Mouse (Mus musculus): ENCODE data around the gene Trim45. TPM values are rescaled to one million over a fixed set of nuclear protein-coding genes. Genes with fewer than 3 reads are reported as not detected.
A peak's percentile ranks its signal among the peaks of the same experiment; 100 is the strongest.

The Trim45 gene
- 2.6 and 2.8 TPM in 2 replicates for polyA plus RNA-seq (2015; fragmentation: Nextera tagmentation; extraction: Ambion mirVana)

DNA sequence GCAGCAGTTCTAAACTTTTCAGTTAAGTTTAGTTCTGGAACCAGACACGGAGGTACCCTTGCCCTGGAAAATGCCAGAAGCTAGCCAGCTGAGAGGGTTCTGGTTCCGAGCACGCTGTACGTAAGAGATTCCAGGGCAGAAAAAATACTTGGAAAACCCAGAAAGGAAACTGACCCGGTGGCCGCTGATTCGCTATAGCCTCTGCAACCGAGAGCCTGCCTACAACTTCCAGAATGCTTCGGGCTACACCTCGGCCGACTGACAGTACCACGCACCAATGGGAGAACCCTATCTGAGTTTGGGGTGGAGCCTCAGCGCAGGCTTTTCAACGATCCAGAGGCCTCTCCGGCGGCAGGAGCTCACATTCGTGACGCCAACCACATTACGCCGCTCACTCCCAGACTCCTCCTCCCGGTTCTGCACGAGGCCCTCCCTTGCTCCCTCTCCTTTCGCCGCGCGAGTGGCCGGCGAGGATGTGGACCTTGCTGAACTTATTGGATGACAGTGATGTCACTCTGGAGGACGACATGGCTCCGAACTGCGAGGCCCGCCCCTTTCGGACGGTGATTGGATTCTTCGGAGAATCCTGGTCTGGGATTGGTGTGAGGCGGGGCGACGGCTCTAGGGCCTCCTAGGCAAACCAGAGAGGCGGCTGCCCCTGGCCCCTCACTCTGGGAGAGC is at the start of gene Trim45:
TSS of gene Trim45 (plus strand) at position 378 of the 681 bp plus-strand sequence.
- ATAC-seq (ENCODE audit: low FRiP score, low TSS enrichment) = peak; percentile 99
- H3K9ac ChIP-seq (ENCODE audit: low read length) = peak within 1 kb of the TSS; percentile 75
- peak within 1 kb of the TSS; percentile 53 for H3K4me3 ChIP-seq (ENCODE audit: low read depth, low read length)
- H3K4me2 ChIP-seq (replicated peaks; ENCODE audit: low read depth) = peak within 1 kb of the TSS; percentile 58
- no peaks in the 10 kb centered on the region for H3K9me3 ChIP-seq (ENCODE audit: control insufficient read depth, low read length)
- H3K27me3 ChIP-seq (ENCODE audit: control insufficient read depth, insufficient read depth, low read length) = no peaks in the 10 kb centered on the region
- DNase-seq (ENCODE audit: low spot score) = peak; percentile 98
- no peaks in the 10 kb centered on the region for H3K36me3 ChIP-seq (ENCODE audit: control insufficient read depth, insufficient read depth, low read length)
- WGBS = under 1% methylated on average over 39 of the region's 39 CpGs
- H3K27ac ChIP-seq (replicated peaks) = peak within 1 kb of the TSS; percentile 80
- TF ChIP-seq CTCF (IDR thresholded peaks at IDR 0.05; ENCODE audit: low read depth) (no peak), EP300 (optimal IDR thresholded peaks at IDR 0.05) (no peak)
- H3K4me1 ChIP-seq (replicated peaks; ENCODE audit: control insufficient read depth, insufficient read depth) = peaks cover 8% of the 10 kb centered on the region

DNA sequence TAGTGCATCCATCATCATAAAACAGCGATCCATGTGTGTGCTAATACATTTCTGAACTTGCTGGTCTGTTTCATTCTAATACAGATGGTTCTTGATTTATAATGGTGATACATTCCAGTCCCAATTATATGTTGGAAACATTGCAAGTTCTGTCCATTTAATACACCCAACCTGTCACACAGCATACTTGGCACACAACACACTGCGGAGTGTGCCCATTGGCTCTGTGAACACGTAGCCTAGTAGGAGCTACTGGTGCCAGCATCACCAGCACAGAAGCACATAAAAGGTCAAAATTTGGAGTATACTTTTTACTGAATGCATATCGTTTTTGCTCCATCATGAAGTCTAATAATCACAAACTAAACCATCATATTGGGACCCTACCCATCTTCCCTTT is 44.9 kb upstream of the Trim45 start:
- H3K4me1 ChIP-seq (replicated peaks; ENCODE audit: control insufficient read depth, insufficient read depth) = no peaks in the 10 kb centered on the region
- no peak overlapping the region for H3K4me2 ChIP-seq (replicated peaks; ENCODE audit: low read depth)
- ATAC-seq (ENCODE audit: low FRiP score, low TSS enrichment) (no peak), DNase-seq (ENCODE audit: low spot score) (no peak)
- H3K27ac ChIP-seq (replicated peaks) = no peak overlapping the region
- 81% methylated on average over 4 of the region's 4 CpGs for WGBS
- no peaks in the 10 kb centered on the region for H3K27me3 ChIP-seq (ENCODE audit: control insufficient read depth, insufficient read depth, low read length)
- no peak overlapping the region for H3K4me3 ChIP-seq (ENCODE audit: low read depth, low read length)
- no peaks in the 10 kb centered on the region for H3K36me3 ChIP-seq (ENCODE audit: control insufficient read depth, insufficient read depth, low read length)
- H3K9me3 ChIP-seq (ENCODE audit: control insufficient read depth, low read length) = no peaks in the 10 kb centered on the region
- TF ChIP-seq CTCF (IDR thresholded peaks at IDR 0.05; ENCODE audit: low read depth) = no peak
- TF ChIP-seq EP300 (optimal IDR thresholded peaks at IDR 0.05) = no peak
- H3K9ac ChIP-seq (ENCODE audit: low read length) = no peak overlapping the region

DNA sequence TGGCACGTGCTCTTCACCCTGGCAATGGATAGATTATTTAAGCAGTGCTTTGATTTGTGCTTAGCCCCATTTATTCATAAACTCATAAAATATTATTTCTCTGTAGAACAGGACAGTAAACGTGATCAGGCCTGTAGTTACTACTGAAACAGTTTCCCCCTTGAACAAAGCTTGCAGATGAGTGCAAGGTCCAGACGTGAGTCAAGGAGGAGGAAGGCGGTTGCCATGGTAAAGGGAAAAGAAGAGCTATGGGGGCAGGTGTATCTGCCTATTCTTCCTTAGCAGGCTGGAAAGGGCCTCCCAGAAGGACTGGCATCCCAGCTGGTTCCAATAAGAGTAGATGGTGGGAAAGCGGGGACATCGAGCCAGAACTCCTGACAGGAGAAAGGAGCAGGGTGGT is 40.6 kb upstream of the Trim45 start:
- no peak overlapping the region for H3K4me3 ChIP-seq (ENCODE audit: low read depth, low read length)
- WGBS = 77% methylated on average over 6 of the region's 6 CpGs
- no peak overlapping the region for H3K9ac ChIP-seq (ENCODE audit: low read length)
- no peak overlapping the region for H3K27ac ChIP-seq (replicated peaks)
- H3K4me1 ChIP-seq (replicated peaks; ENCODE audit: control insufficient read depth, insufficient read depth) = no peaks in the 10 kb centered on the region
- ATAC-seq (ENCODE audit: low FRiP score, low TSS enrichment) (no peak), DNase-seq (ENCODE audit: low spot score) (no peak)
- H3K4me2 ChIP-seq (replicated peaks; ENCODE audit: low read depth) = no peak overlapping the region
- no peaks in the 10 kb centered on the region for H3K36me3 ChIP-seq (ENCODE audit: control insufficient read depth, insufficient read depth, low read length)
- no peaks in the 10 kb centered on the region for H3K9me3 ChIP-seq (ENCODE audit: control insufficient read depth, low read length)
- TF ChIP-seq EP300 (optimal IDR thresholded peaks at IDR 0.05) (no peak), CTCF (IDR thresholded peaks at IDR 0.05; ENCODE audit: low read depth) (no peak)
- H3K27me3 ChIP-seq (ENCODE audit: control insufficient read depth, insufficient read depth, low read length) = no peaks in the 10 kb centered on the region

DNA sequence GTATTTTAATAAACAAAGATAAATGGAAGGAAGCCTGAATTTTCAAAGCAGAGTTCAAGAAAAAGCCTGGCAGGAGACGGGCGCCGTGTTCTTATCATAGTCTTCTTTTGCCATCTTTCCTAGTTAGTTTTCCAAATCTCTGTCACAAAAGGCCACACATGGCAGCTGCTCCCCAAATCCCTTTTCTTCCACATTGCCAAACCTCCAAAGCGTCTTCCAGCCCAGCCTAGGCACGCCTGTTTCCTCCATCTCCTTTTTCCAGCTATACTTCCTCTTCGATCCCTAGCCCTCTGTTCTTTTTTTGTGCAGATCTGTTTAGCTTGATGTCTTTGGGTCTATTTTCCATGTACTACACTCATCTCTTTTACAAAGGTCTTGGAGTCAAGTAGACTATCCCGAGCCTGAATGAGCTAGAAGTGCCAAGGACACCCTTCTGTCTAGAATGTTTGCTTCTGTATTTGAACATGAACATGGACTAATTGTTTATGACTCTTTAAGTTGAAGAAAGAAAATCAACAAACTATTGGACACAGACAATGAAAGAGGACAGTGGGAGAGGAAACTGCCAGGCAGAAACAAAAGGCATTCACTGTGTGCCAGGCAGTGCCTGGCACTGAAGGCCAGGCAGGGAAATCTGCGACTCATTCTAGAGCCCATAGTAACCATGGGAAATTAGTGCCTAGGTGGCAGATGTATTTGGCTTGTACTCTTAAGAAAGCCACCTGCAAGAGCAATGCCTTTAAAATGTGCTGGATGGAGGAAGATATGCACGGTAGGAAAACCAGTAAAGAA is 40.0 kb upstream of the Trim45 start:
- DNase-seq (ENCODE audit: low spot score) = no peak
- Histone ChIP-seq H3K27ac (replicated peaks) (no peak overlapping the region), H3K36me3 (ENCODE audit: control insufficient read depth, insufficient read depth, low read length) (no peaks in the 10 kb centered on the region), H3K4me1 (replicated peaks; ENCODE audit: control insufficient read depth, insufficient read depth) (no peaks in the 10 kb centered on the region), H3K4me3 (ENCODE audit: low read depth, low read length) (no peak overlapping the region), H3K9me3 (ENCODE audit: control insufficient read depth, low read length) (no peaks in the 10 kb centered on the region), H3K9ac (ENCODE audit: low read length) (no peak overlapping the region), H3K4me2 (replicated peaks; ENCODE audit: low read depth) (no peak overlapping the region), H3K27me3 (ENCODE audit: control insufficient read depth, insufficient read depth, low read length) (no peaks in the 10 kb centered on the region)
- ATAC-seq (ENCODE audit: low FRiP score, low TSS enrichment) = no peak
- WGBS = 79% methylated on average over 9 of the region's 9 CpGs
- no peak for TF ChIP-seq CTCF (IDR thresholded peaks at IDR 0.05; ENCODE audit: low read depth)
- no peak for TF ChIP-seq EP300 (optimal IDR thresholded peaks at IDR 0.05)

DNA sequence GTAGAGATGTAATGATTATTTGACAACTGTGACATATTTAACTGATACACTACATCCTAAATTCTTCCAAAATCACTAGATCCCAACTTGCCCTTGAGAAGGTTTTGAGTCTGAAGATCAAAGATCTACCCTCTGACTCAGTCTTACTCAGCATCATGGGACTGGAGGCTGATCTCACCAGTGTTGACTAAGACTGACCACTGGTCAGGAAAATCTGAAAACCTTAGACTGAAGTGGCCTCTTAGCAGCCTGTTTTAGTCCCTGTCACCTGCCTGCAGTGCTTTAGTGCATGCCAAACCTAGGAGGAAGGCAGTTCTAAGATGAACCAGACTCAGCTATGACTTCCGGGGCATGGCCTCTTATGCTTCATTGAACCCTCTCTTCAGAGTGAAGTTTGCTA is 32.8 kb upstream of the Trim45 start:
- H3K4me2 ChIP-seq (replicated peaks; ENCODE audit: low read depth) = no peak overlapping the region
- H3K9ac ChIP-seq (ENCODE audit: low read length) = no peak overlapping the region
- no peak overlapping the region for H3K4me3 ChIP-seq (ENCODE audit: low read depth, low read length)
- no peak overlapping the region for H3K27ac ChIP-seq (replicated peaks)
- WGBS = 90% methylated on average over 1 of the region's 1 CpGs
- TF ChIP-seq EP300 (optimal IDR thresholded peaks at IDR 0.05) = no peak
- DNase-seq (ENCODE audit: low spot score) = no peak
- no peaks in the 10 kb centered on the region for H3K36me3 ChIP-seq (ENCODE audit: control insufficient read depth, insufficient read depth, low read length)
- H3K9me3 ChIP-seq (ENCODE audit: control insufficient read depth, low read length) = no peaks in the 10 kb centered on the region
- H3K27me3 ChIP-seq (ENCODE audit: control insufficient read depth, insufficient read depth, low read length) = no peaks in the 10 kb centered on the region
- no peak for ATAC-seq (ENCODE audit: low FRiP score, low TSS enrichment)
- H3K4me1 ChIP-seq (replicated peaks; ENCODE audit: control insufficient read depth, insufficient read depth) = no peaks in the 10 kb centered on the region

DNA sequence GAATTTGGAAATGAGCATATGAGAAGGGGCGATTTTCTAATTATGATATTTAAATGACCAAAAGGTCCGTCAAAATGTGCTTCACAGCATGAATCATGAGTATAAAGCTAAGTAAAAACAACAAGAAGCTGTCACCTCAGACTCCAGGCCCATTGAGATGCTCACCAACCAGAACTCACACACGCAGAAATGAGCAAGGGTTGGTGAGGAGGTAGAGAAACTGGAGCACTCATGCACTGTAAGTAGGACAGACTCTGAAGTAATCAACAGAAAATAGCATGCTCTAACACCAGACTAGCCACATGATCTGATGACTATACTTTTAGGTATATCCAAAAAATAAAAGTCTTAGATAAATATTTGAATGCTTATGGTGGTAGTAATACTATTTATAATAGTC is 31.6 kb upstream of the Trim45 start:
- no peak overlapping the region for H3K9ac ChIP-seq (ENCODE audit: low read length)

More for the DNA sequence above, 31.6 kb upstream of the Trim45 start:
- TF ChIP-seq CTCF (IDR thresholded peaks at IDR 0.05; ENCODE audit: low read depth) (no peak), EP300 (optimal IDR thresholded peaks at IDR 0.05) (no peak)
- Histone ChIP-seq H3K27me3 (ENCODE audit: control insufficient read depth, insufficient read depth, low read length) (no peaks in the 10 kb centered on the region), H3K4me2 (replicated peaks; ENCODE audit: low read depth) (no peak overlapping the region), H3K4me3 (ENCODE audit: low read depth, low read length) (no peak overlapping the region), H3K36me3 (ENCODE audit: control insufficient read depth, insufficient read depth, low read length) (no peaks in the 10 kb centered on the region), H3K27ac (replicated peaks) (no peak overlapping the region), H3K4me1 (replicated peaks; ENCODE audit: control insufficient read depth, insufficient read depth) (no peaks in the 10 kb centered on the region), H3K9me3 (ENCODE audit: control insufficient read depth, low read length) (no peaks in the 10 kb centered on the region)
- no peak for ATAC-seq (ENCODE audit: low FRiP score, low TSS enrichment)
- no peak for DNase-seq (ENCODE audit: low spot score)
- 93% methylated on average over 3 of the region's 3 CpGs for WGBS
